Mouse (Mus musculus): ENCODE measurements around the gene Rimbp3.

DNA sequence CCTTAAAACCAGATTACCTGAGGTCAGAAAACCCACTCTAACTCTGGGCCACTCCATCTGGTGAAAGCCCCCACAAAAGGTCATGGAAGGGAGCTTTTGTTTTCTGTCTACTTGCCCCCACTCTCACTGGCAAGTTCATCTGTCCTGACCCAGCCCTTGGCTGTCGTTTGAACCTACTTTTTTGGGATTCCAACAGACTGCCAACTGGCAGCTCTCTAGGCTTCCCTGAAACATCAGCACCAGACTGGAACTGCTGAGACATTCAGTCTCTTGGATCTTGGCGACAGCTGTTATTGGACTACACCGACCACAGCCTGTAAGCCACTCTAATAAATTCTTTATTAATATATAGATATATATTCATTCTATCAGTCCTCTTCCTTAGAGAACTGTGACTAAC is 25.4 kb upstream of the Rimbp3 start:
- TF ChIP-seq CTCF (IDR thresholded peaks at IDR 0.05; ENCODE audit: low read depth) (no peak), EP300 (IDR thresholded peaks at IDR 0.05; ENCODE audit: low read depth) (no peak)
